Mouse (Mus musculus): ENCODE measurements around the gene 2610528J11Rik.

2610528J11Rik gene

DNA sequence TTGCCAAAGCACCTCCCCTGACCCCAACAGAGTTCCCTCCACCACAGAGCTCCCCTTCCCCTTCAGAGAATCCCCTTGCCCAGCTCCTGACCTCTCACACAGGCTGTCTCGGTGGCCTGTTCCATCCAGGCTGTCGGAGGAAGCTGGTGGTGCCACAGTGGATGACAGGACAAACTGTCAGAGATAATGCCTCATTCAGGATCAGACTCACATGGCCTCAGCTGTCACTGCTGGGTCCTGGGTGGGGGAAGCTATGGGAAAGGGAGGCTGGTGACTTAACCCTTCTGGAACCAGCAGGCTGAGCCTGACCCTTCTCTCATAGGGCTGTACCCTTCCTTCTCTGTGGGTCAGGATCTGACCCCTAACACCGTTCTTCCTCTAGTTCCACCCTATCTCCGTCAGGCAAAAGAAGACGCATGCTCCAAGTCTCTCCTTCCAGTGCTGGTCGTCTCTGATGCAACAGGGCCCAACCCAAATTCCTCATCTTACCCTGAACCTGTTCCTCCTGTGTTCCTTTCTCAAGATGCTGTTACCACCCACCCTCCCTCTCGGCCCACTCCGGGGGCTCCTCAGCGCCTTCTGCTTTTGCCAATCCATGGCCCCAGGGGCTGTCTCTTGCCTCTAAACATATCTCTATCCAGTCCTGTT is 15.8 kb downstream of the 2610528J11Rik start:
- no peak for DNase-seq (ENCODE audit: low spot score in 2 of 2)

- DNase-seq (ENCODE audit: low spot score in 2 of 2): peak; percentile 58 to 60
These were observed 16.3 kb downstream of the 2610528J11Rik start for GRCm38 (mm10) chr4:118543158-118543530.

- DNase-seq (ENCODE audit: low spot score in 2 of 2): peak; percentile 80
These were observed 16.9 kb downstream of the 2610528J11Rik start, which contains the start of gene Tmem125 for GRCm38 (mm10) chr4:118543592-118544260. Gene Tmem125, minus strand, starts transcription at chr4:118544044.

DNA sequence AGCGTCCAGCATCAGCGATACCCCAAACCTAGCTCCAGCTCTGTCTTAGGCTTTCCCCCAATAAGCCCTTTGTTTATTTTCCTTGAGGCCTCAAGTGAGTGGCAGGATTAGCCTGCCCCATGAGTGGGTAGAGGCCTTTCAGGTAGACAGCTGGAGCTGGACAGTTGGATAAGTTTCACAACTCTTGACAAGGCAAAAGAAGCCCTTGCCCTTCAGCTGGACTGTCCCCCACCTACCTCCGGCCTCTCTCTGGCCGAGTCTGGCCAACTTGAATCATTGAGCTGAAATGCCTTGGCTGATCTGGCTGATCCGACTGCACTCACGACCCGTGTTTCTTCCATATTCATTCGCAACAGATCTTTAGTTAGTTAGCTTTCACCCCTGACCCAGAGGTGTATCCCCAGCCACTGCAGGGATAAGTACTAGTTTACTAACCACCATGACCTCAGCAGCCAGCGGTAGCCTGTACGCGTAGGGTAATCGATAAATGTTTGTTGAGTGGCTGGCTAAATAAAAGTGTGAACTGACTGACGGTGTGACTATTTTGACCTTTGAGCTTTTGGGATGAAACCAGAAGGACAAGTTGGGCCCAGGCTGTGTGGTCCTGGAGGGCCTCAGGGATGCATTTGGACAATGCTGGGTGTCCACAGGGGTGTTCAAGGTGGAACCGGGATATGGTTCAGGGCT is 17.8 kb downstream of the 2610528J11Rik start:
- DNase-seq (ENCODE audit: low spot score in 2 of 2): no peak

- peak; percentile 75 to 83 for DNase-seq (ENCODE audit: low spot score in 2 of 2)
These were observed 20.8 kb downstream of the 2610528J11Rik start for GRCm38 (mm10) chr4:118547424-118548129.

DNA sequence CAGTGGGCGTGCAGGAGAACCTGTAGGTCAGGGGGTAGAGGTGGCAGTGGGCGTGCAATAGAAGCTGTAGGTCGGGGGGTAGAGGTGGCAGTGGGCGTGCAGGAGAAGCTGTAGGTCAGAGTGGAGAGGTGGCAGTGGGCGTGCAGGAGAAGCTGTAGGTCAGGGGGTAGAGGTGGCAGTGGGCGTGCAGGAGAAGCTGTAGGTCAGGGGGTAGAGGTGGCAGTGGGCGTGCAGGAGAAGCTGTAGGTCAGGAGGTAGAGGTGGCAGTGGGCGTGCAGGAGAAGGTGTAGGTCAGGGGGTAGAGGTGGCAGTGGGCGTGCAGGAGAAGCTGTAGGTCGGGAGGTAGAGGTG is 21.3 kb downstream of the 2610528J11Rik start:
- peak in 1 of 2 experiments; percentile 43 for DNase-seq (ENCODE audit: low spot score in 2 of 2)

DNA sequence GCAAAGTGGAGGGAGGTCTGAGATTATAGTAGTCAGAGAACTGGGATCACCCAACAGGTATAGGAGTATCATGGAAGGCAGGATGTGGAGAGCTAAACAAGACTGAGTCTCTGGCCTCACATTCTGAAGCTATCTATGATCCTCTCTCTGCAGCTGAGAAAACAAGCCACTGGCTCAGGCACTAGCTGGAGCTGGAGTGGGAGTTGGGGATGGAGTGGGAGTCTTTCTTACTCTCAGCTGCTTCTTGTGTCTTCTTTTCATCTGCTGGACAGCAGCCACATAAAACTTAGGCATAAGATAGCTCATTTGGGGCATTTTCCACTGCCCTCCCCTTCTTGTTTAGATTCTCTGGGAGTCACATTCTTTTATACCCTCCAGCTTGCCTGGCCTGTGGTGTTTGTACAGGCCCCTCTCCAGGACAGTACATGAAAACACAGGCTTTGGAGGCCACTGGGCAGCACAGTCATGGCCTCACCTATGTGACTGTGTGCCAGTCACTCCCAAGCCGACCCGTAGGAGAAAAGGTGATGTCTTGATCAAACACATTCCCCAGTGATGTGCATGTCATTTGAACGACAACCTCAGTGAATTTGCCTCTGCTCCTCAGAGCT is 26.3 kb downstream of the 2610528J11Rik start:
- DNase-seq (ENCODE audit: low spot score in 2 of 2): no peak

DNA sequence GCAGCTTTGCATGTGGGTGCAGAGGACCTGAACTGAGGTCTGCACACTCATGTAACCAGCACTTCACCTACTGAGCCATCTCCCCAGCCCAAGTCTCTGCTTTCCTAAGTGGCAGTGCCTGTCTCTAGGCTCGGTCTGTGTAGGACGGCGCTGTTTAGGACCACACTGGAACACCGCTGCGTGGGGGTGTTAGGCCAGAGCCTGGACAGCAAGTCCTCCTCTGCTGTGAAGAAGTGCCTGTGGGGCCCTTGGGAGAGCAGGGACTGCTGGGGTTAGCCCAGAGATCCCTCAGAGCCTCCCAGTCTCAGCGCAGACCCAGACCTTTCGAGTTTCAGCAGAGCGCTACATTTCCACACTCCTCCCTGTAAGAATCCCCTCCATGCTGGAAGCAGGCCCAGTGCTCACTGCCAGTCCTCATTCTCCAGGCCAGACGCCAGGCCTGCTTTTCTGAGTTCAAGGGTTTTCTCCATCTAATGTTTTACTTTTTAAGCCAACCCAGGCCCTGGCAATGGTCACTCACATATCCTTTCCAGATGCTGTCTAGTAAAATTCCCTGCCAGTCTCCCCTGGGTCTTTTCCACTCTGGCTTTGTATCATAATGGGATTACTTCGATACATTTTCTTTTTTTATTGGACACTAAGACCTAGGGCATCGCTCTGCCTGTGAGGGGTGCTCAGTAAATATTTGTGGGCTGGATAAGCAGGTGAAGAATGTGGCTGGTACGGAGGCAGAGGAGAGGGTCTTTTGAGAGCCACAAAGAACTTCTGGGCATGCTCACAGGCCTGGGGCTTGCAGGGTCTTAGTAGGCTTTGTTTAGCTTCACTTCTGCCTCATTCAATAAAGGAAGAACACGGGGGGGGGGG is 37.5 kb downstream of the 2610528J11Rik start:
- DNase-seq (ENCODE audit: low spot score in 2 of 2): no peak

- no peak for DNase-seq (ENCODE audit: low spot score in 2 of 2)
These were observed 38.1 kb downstream of the 2610528J11Rik start for GRCm38 (mm10) chr4:118564926-118565279.

DNA sequence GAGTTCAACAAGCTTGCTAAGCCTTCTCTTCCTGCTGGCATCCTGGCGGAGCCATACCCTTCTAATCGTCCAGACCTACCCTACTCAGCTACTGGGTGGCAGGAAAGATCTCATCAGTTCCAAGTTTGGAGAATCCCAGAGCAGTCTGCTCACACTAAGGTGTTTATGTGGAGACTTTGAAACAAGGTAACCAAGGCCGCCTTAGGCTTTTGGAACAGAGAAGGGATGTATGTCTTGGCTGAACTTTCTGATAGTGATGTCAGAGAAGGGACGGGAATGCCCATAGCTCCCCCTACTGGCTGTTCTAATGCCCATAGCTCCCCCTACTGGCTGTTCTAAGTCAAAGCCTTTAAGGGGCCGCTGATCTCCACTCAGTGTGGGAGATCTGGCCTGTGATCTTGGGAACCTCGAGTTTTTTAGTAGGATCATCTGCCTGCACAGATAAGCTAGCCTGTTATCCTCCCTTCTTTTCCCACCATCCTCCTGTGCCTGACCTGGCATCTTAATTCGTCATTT is 39.4 kb downstream of the 2610528J11Rik start:
- peak; percentile 32 to 56 for DNase-seq (ENCODE audit: low spot score in 2 of 2)

- no peak for DNase-seq (ENCODE audit: low spot score in 2 of 2)
These were observed 41.9 kb downstream of the 2610528J11Rik start for GRCm38 (mm10) chr4:118568709-118569108.

DNA sequence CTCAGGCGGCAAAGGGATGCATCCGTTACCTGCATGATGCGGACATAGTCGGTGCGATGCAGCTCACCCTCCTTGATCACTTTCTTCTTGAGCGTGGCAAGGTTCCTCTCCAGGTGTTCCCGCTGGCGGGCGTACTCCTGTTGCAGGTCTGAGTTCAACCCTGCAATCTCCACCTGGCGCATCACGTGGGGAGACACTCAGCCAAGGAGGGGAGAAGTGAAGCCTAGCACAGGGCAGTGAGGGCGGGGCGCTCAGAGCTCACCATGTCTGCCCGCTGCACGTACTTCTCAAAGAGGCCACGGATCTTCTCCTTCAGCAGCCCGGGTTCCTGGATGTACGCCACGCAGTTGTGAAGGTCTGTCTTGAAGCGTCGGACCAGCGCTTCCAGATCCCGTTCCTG is 42.5 kb downstream of the 2610528J11Rik start:
- no peak for DNase-seq (ENCODE audit: low spot score in 2 of 2)

DNA sequence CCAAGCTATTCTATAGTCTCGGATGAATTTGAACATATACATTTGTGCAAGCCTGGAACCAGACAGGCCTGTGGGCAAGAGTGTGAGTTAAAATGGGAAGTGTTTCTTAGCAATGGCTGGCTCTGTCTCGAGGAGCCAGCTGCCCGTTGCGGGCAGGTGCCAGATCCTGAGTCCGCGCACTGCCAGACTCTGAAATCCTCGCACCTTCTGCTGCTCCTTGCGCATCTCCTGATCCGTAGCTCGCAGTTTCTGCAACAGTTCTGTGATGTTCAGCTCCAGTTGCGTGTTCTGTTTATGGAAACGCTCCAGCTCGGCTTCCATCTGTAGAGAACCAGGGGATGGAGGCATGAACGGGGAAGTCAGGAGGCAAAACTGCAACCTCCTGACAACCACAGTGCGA is 44.6 kb downstream of the 2610528J11Rik start:
- DNase-seq (ENCODE audit: low spot score in 2 of 2): no peak

- peak; percentile 71 to 81 for DNase-seq (ENCODE audit: low spot score in 2 of 2)
These were observed 49.3 kb downstream of the 2610528J11Rik start for GRCm38 (mm10) chr4:118576097-118576496.

- no peak for DNase-seq (ENCODE audit: low spot score in 2 of 2)
These were observed 52.5 kb downstream of the 2610528J11Rik start for GRCm38 (mm10) chr4:118579313-118579712.

Data from urinary bladder, postnatal 36 days (tissue).